Mouse (Mus musculus): Measurements from ENCODE around the gene Serpina3b.

Serpina3b gene

GRCm38 (mm10) chr12:104175636-104176035, 47.8 kb downstream of the Serpina3b start:
- DNase-seq (ENCODE audit: low spot score) = no peak

- DNase-seq (ENCODE audit: low spot score) = no peak
Measured at GRCm38 (mm10) chr12:104178577-104178976, 50.8 kb downstream of the Serpina3b start.

GRCm38 (mm10) chr12:104178987-104179386, 51.2 kb downstream of the Serpina3b start:
- DNase-seq (ENCODE audit: low spot score) = no peak

GRCm38 (mm10) chr12:104185046-104185445, 57.2 kb downstream of the Serpina3b start:
- DNase-seq (ENCODE audit: low spot score) = no peak

- DNase-seq (ENCODE audit: low spot score) = no peak
Measured at GRCm38 (mm10) chr12:104186041-104186581, 58.3 kb downstream of the Serpina3b start.

All from urinary bladder, postnatal 25 days (tissue).